ENCODE assay signal across 15 mouse cellular contexts in genomic region chr4:149996440-149996839, GRCm38 (mm10). TPM values are rescaled to one million over a fixed set of nuclear protein-coding genes. Genes with fewer than 3 reads are reported as not detected.
DNase-seq lines count a peak whose midpoint lies in the region; ATAC-seq and TF ChIP-seq lines count a peak whose summit lies in the region.
"Had no signal": no experiment of that assay in that cellular context is flagged by ENCODE, and none has a peak within 500 bp of the region (broad histone marks: within the 10 kb centered on the region; RNA-seq: fewer than 3 reads in every experiment).

No protein-coding gene starts in this region.

- WGBS in kidney, adult 2 months, result 19% methylated on average over 7 of the region's 7 CpGs
- 66% methylated on average over 7 of the region's 7 CpGs for WGBS in kidney, embryonic 15.5 days
- 55% methylated on average over 7 of the region's 7 CpGs for WGBS in kidney, postnatal 0 days
- 86% methylated on average over 7 of the region's 7 CpGs for WGBS in embryonic facial prominence, embryonic 10.5 days

- H3K4me3 ChIP-seq in gastrocnemius, adult 2 months, result peak overlapping the region; percentile 67
- no peak overlapping the region for H3K4me3 ChIP-seq in kidney, adult 2 months (ENCODE audit: insufficient read depth, low read depth, low read length)
- no peak overlapping the region for H3K4me3 ChIP-seq in kidney, embryonic 15.5 days (replicated peaks)
- no peak overlapping the region for H3K4me3 ChIP-seq in kidney, postnatal 0 days (replicated peaks; ENCODE audit: low read depth, low read length)
- H3K4me3 ChIP-seq in embryonic facial prominence, embryonic 10.5 days, result no peak overlapping the region
- H3K4me3 ChIP-seq: forebrain, embryonic 13.5 days; hindbrain, embryonic 13.5 days; limb, embryonic 10.5 days; midbrain, embryonic 10.5 days; neural tube, embryonic 15.5 days had no signal

- intact Hi-C loops in gastrocnemius, adult 2 months (cut with DNase I), result no loop called here

- ATAC-seq in kidney, embryonic 15.5 days (replicated peaks; ENCODE audit: low FRiP score), result no peak
- ATAC-seq in kidney, postnatal 0 days (replicated peaks; ENCODE audit: low FRiP score, low read depth), result no peak
- ATAC-seq: forebrain, embryonic 13.5 days had no signal

- peak; percentile 40 for DNase-seq in gastrocnemius, adult 2 months
- DNase-seq in gastrocnemius, postnatal 10 days, result no peak
- peak; percentile 54 for DNase-seq in kidney, adult 2 months
- DNase-seq in cerebellum, postnatal 25 days, result peak; percentile 35 to 45
- DNase-seq in kidney, postnatal 0 days (ENCODE audit: low spot score), result no peak
- no peak for DNase-seq in embryo, embryonic 11 days
- no peak for DNase-seq in embryonic facial prominence, embryonic 10.5 days (ENCODE audit: low spot score)
- DNase-seq: right cerebral cortex, adult 18-20 months; spleen, adult 18-20 months had no signal

- TF ChIP-seq CTCF in gastrocnemius, adult 2 months (IDR thresholded peaks at IDR 0.05), result no peak
- no peak for TF ChIP-seq CTCF in kidney, adult 2 months (conservative IDR thresholded peaks at IDR 0.05; ENCODE audit: insufficient read depth, insufficient read length, low read depth, low read length)
- no peak for TF ChIP-seq CTCF in kidney, postnatal 0 days (IDR thresholded peaks at IDR 0.05; ENCODE audit: low read depth)

- H3K4me1 ChIP-seq in kidney, adult 2 months (ENCODE audit: control insufficient read depth, insufficient read depth, low read length), result peaks cover 58% of the 10 kb centered on the region
- peaks cover 69% of the 10 kb centered on the region for H3K4me1 ChIP-seq in kidney, embryonic 15.5 days
- peaks cover 37% of the 10 kb centered on the region for H3K4me1 ChIP-seq in kidney, postnatal 0 days (replicated peaks; ENCODE audit: insufficient read depth, low read length)
- peaks cover 40% of the 10 kb centered on the region for H3K4me1 ChIP-seq in embryonic facial prominence, embryonic 10.5 days

- H3K9me3 ChIP-seq in kidney, embryonic 15.5 days (replicated peaks), result no peaks in the 10 kb centered on the region
- no peaks in the 10 kb centered on the region for H3K9me3 ChIP-seq in kidney, postnatal 0 days (replicated peaks; ENCODE audit: low read length)
- no peaks in the 10 kb centered on the region for H3K9me3 ChIP-seq in embryonic facial prominence, embryonic 10.5 days
- H3K9me3 ChIP-seq: forebrain, embryonic 13.5 days; hindbrain, embryonic 13.5 days; limb, embryonic 10.5 days; midbrain, embryonic 10.5 days; neural tube, embryonic 15.5 days had no signal

- no peaks in the 10 kb centered on the region for H3K27me3 ChIP-seq in kidney, adult 2 months (replicated peaks; ENCODE audit: control insufficient read depth, insufficient read depth, low read length)
- H3K27me3 ChIP-seq in kidney, embryonic 15.5 days, result no peaks in the 10 kb centered on the region
- no peaks in the 10 kb centered on the region for H3K27me3 ChIP-seq in kidney, postnatal 0 days (ENCODE audit: insufficient read depth, low read length)
- peaks cover 13% of the 10 kb centered on the region for H3K27me3 ChIP-seq in embryonic facial prominence, embryonic 10.5 days (replicated peaks; ENCODE audit: low read depth, poor library complexity, severe bottlenecking)
- H3K27me3 ChIP-seq: hindbrain, embryonic 13.5 days; neural tube, embryonic 15.5 days had no signal

- H3K27ac ChIP-seq in gastrocnemius, adult 2 months, result peak overlapping the region; percentile 97
- H3K27ac ChIP-seq in kidney, adult 2 months (ENCODE audit: insufficient read depth, low read depth, low read length), result peak overlapping the region; percentile 49
- no peak overlapping the region for H3K27ac ChIP-seq in kidney, embryonic 15.5 days
- H3K27ac ChIP-seq in kidney, postnatal 0 days, result 0 out of 2 replicates have a peak overlapping the region, but pooled peaks have one; percentile 5
- no peak overlapping the region for H3K27ac ChIP-seq in embryonic facial prominence, embryonic 10.5 days (replicated peaks)
- H3K27ac ChIP-seq: forebrain, embryonic 13.5 days; hindbrain, embryonic 13.5 days; limb, embryonic 10.5 days; midbrain, embryonic 10.5 days; neural tube, embryonic 15.5 days had no signal

- H3K36me3 ChIP-seq in kidney, adult 2 months (ENCODE audit: control insufficient read depth, insufficient read depth, low read length), result peaks cover 3% of the 10 kb centered on the region; the same call in 1 of the 2 replicates
- H3K36me3 ChIP-seq in kidney, embryonic 15.5 days, result peaks cover 11% of the 10 kb centered on the region; the same call in 1 of the 2 replicates
- peaks cover 10% of the 10 kb centered on the region; the same call in 1 of the 2 replicates for H3K36me3 ChIP-seq in kidney, postnatal 0 days (ENCODE audit: insufficient read depth, low read length)
- no peaks in the 10 kb centered on the region for H3K36me3 ChIP-seq in embryonic facial prominence, embryonic 10.5 days (replicated peaks)
- H3K36me3 ChIP-seq: hindbrain, embryonic 13.5 days; limb, embryonic 10.5 days; midbrain, embryonic 10.5 days; neural tube, embryonic 15.5 days had no signal

- no peak overlapping the region for H3K4me2 ChIP-seq in kidney, embryonic 15.5 days
- no peak overlapping the region for H3K4me2 ChIP-seq in kidney, postnatal 0 days (ENCODE audit: low read length)
- H3K4me2 ChIP-seq: forebrain, embryonic 13.5 days; hindbrain, embryonic 13.5 days; neural tube, embryonic 15.5 days had no signal

- H3K9ac ChIP-seq in kidney, embryonic 15.5 days, result no peak overlapping the region
- no peak overlapping the region for H3K9ac ChIP-seq in kidney, postnatal 0 days (ENCODE audit: low read depth, low read length)
- H3K9ac ChIP-seq: forebrain, embryonic 13.5 days; hindbrain, embryonic 13.5 days; neural tube, embryonic 15.5 days had no signal

- TF ChIP-seq POLR2A in kidney, adult 2 months (IDR thresholded peaks at IDR 0.05; ENCODE audit: low read depth, low read length), result no peak

RNA-seq across cellular contexts. Expression of gene H6pd, which starts 12.4 kb away (rescaled TPM):
- total RNA-seq in gastrocnemius, adult 2 months (2021), result 100 to 1,000 TPM in 1 of 2 experiments, 10 to 100 TPM in 1; 41.6 to 104 TPM
- 10 to 100 TPM; 57.1 to 61.3 TPM for total RNA-seq in gastrocnemius, postnatal 10 days (2021)
- 137 and 161 TPM in 2 replicates for polyA plus RNA-seq in kidney, adult 2 months (2012; rRNA removed)
- 17.8 and 18.5 TPM in 2 replicates for polyA plus RNA-seq in kidney, embryonic 15.5 days (2015; fragmentation: Nextera tagmentation; extraction: Ambion mirVana)
- 27.2 and 27.8 TPM in 2 replicates for polyA plus RNA-seq in kidney, postnatal 0 days (2015; fragmentation: Nextera tagmentation; extraction: Ambion mirVana)
- 4.9 and 5.3 TPM in 2 replicates for polyA plus RNA-seq in embryonic facial prominence, embryonic 10.5 days (2016; fragmentation: Nextera tagmentation; extraction: Ambion mirVana)

RNA-seq across cellular contexts. Expression of gene Spsb1, which starts 41.6 kb away (rescaled TPM):
- total RNA-seq in gastrocnemius, adult 2 months (2021), result 10 to 100 TPM in 1 of 2 experiments, 1 to 10 TPM in 1; 5.5 to 16.1 TPM
- 10 to 100 TPM; 18.9 to 21.1 TPM for total RNA-seq in gastrocnemius, postnatal 10 days (2021)
- polyA plus RNA-seq in kidney, adult 2 months (2012; rRNA removed), result 6.5 and 6.7 TPM in 2 replicates
- 11.7 and 12.7 TPM in 2 replicates for polyA plus RNA-seq in kidney, embryonic 15.5 days (2015; fragmentation: Nextera tagmentation; extraction: Ambion mirVana)
- polyA plus RNA-seq in kidney, postnatal 0 days (2015; fragmentation: Nextera tagmentation; extraction: Ambion mirVana), result 10.7 and 11.6 TPM in 2 replicates
- polyA plus RNA-seq in embryonic facial prominence, embryonic 10.5 days (2016; fragmentation: Nextera tagmentation; extraction: Ambion mirVana), result 16.7 and 21.4 TPM in 2 replicates

Comparison
In these comparisons a context has a peak if more than half of its experiments do, and no peak if none do; other contexts are left out.
1. DNase-seq: peak in gastrocnemius, adult 2 months (single experiment), kidney, adult 2 months (single experiment) and cerebellum, postnatal 25 days (2 of 2); none in gastrocnemius, postnatal 10 days (single experiment), kidney, postnatal 0 days (single experiment), embryo, embryonic 11 days (single experiment) and embryonic facial prominence, embryonic 10.5 days (single experiment).
2. H3K27ac ChIP-seq: peak in gastrocnemius, adult 2 months (single experiment), kidney, adult 2 months (single experiment) and kidney, postnatal 0 days (single experiment); none in kidney, embryonic 15.5 days (single experiment) and embryonic facial prominence, embryonic 10.5 days (single experiment).